Mouse (Mus musculus) common myeloid progenitor, adult 5-6 weeks (primary cell): ENCODE measurements around the gene Nfil3. TPM values are rescaled to one million over a fixed set of nuclear protein-coding genes. Genes with fewer than 3 reads are reported as not detected.

Source experiments
- ATAC-seq: replicated peaks from 2 replicates; pipeline ENCODE4 v1.8.0; 2016; ENCODE audit warnings: low read depth, mild to moderate bottlenecking, moderate TSS enrichment, inconsistent platforms; ENCODE audit not compliant: poor library complexity, severe bottlenecking
- total RNA-seq: library from RNA; stranded (forward); fragments of 200-1000, 187-1606 nt; gene quantifications from 2 replicates; pipeline ENCODE4 v1.2.3, GENCODE M21; 2017

Nfil3 gene
- total RNA-seq, 1 experiment from 2014 or later: 7.1 TPM

DNA sequence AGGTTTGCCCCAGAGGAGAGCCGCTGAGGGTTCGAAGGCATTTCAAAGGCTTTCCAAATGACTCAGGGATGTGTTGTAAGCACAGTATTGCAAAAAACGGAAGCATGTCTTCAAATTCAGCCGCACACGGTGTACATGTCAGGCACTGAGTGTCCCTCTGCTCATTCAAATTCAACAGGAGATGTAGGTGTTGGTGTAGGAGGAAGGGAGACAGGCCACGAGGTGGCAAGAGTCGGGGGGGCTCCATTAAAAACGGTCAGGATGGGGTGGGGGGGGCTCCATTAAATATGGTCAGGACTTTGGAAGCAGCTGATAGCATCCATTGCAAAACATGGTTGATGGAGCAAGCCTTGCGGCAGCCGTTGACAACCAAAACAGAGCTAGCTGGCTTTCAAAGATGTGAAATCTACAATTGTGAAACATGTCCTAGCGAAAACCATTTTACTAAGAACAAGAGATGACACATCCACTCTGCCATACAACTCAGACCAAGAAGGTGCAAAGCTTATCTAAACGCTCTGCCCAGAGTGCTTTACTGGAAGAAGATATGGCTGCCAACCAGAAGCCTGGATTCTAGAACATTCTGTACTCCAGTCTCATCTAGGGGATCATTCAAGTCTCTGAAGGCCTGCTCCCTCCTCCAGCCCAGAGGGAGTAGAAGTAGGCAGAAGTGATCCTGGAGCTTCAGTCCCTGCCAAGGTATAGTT is 4.8 kb upstream of the Nfil3 start:
- no peak for ATAC-seq

DNA sequence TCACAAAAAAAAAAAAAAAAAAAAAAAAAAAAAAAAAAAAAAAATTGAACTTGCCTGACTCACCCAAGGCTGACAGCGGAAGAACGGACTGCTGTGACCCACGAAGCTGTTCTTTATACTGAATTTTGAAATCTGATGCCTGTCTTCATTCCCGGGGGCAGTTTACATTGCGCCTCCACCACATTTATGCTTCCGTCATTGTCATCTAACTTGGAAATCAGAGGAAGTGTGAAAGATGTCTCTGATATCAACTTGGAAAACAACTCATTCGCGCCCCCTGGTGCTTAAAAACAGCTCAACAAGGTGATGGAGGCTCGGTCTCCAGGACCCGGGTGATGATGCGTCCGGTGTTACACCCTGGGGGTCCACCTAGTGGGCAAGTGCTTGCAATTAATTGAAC is 1.8 kb upstream of the Nfil3 start:
- peak; percentile 67 for ATAC-seq

DNA sequence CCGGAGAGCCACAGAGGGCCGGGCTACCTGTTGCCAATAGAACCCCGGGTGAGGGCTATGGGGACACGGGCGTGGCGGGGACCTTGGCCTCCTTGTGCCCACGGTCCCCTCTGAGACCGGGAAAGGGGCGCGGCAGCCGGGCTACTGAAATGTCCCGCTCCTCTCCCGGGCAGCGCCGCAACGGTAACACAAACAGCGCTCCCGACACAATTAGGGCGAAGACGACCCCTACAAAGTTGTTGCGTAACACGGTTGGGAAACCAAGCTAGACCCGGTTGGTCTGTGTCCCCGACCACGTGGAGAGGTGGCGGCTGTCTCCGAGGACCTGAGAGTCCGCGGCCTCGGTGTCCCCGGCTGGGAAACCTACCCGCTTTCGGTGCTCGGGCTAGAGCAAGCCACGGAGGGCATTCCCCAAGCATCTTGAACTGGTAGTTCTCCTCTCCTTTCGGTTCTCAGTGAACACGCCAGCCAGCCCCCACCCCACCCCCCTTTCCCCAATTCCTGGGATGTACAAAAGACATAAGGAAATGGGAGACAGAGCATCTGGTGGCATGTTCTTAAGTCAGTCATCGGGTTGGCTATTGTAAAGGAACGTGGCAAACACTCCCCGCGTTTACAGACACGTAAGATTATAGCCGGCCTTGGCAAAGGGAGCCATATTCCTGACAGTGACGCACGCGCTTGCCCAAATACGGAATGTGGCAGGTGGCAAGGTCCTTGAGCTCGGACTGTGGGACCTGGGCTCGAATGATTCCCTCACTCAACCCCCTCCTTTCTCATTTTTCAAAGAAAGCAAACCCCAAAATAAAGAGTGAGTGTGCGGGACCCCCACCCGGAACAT is 788 bp upstream of the Nfil3 start:
- ATAC-seq: peak; percentile 2

DNA sequence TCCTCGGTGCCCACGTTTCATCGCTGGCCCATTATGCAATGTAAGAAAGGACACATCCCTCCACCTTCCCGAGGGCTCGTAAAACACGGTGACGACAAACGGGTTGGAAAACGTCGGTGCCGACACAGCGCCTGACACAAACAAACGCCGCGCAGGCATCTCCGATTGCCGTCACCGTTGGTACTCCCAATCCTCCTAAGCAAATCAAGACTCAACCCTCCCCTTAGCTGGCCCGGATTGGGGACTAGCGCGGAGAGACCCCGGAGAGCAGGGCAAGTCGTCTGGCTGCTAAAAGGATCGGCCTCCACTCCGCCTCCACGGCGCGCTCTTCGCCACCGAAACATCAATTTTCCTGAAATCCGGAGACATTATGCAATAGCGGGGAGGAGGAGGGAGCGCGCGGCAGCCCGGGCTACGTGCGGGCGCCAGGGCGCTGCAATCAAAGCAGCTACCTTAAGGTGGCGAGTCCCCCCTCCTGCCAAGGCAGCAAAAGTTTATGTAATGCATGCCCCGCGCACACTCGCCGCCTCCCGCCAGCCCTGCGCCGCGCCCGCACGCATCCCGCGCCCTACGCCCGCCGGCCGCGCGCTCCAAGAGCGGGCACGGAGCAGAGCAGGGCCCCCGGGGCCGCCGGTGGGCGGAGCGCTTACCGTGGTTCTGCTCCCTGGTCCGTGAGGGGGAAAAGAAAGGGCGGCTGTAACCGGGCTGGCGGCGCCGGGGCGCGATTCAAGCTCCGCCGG is 492 bp downstream of the Nfil3 start:
- ATAC-seq: no peak

DNA sequence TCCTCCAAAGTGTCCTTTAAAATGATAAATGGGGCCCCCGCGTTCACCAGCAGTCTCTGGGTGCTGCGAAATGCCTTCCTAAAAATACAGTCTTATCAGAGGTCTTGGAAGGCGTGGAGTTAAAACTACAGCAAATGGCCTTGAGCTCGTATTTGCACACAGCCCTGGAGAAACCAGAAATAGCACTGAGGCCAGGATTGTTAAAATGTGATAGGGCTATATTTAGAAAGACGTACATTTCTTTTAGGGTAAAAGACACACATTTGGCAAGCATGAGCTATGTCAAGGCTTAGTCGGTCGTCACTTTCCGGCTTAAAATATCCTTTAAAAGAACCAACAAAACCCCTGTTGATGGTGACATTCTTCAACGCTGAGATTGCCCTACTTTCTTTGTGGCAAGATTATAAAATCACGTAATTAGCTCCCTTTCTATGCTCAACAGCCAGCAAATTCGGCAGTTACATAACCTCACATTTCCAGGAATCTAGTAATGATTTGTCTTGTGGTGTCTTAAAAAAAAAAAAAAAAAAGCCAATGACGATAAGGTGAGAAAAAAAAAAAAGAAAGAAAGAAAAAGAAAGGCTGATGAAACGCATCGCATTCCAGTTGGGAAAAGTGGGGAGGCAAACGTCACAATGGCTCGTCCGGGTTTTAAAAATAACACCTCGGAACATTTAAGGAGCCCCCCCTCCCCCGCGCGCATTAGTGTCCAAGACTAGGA is 1.4 kb downstream of the Nfil3 start:
- no peak for ATAC-seq

DNA sequence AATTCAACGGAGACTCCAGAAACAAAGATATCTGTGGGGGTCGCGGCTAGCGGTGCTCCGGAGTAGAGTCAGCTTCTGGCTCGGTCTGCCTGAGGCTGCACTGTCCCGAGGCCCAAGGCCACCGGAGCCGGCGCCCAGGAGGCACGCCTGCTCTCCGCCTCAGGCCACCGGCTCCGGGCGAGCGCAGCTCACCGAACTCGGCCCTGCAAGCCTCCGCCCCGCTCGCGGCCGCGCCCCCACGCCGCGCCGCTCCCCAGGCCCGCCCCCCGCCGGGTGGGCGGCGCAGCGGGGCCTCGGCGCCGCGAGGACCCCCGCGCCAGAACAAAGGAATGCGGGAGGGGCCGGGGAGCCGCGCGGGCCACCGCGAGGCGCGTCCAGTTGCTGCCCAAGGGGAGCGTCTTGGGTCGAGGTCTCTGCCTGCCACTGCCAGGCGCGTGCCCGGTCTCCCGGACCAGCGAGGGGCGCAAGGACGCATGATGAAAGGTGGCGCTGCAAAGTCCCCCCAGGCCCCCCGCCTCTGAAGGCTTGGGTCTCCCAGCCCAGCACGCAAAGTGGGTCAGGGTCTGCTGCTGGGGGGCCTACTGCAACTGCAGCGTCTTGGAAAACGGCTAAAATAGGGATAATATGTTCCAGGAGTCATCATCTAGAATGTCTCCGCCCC is 2.4 kb downstream of the Nfil3 start:
- ATAC-seq: no peak

DNA sequence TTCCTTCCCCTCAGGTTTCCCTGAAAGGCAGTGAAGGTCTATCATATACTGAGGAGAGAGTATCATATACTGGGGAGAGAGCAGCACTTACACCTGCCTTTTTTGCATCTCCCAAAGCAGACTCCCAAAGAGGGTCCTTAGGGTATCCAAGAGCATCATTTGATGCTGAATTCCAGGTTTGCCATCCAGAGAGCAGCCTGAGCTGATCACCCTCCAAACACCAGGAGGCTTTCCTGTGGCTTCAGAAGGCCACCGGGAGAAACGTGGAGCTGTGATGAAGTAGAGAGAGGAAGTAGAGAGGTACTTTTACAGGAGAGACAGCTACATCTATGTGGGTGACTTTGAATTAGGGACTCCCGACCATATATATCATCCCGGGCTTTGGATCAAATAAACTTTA is 3.1 kb downstream of the Nfil3 start:
- no peak for ATAC-seq

DNA sequence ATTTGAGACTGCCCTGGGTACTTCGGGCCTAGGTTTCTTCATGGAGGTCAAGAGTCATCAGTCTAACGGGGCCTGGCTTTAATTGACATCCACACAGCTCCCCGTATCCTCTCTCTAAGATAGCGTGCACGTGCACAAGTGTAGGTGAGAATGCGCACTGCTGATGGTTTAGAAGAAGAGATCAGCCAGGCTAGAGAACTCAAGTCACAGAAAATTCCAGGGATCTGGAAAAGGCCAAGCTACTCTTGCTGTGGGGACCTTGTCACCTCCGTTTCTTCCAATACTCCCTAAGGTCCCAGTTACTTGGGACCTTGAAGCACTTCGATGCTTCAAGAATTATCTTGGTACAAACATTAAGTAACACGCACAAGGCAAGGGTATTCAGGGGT is 3.7 kb downstream of the Nfil3 start:
- no peak for ATAC-seq

DNA sequence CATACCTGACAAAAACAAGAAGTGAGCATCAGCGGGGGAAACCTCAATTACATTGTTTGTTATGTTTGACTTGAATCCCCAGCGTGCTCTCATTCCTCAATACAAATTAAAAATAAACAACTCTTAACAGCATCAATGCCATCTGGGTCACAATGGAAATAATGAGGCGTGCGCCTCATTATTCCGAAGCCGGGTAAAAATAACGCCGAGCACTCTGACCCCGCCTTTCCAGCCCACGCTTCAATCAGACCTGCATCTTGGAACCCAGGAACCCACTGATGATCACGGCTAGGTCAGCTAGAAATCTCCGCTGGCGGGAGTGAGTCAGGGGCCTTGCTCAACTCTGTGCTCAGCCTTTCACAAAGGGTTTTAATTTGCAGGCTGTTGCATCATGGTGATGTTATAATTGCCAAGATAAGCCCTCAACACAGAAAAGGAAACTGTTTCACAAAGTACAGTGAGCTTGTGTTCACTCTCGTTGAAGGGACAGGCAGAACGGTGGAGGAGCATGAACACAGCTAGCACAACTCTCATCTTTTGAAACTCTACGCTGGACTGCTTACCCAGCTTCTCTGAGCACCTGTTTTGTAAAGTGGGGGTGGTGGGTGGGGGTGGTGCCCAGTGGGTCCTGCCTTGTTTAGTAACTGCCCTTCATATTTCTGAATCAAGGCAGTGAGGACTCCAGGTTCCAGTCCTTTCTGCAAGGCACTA is 4.2 kb downstream of the Nfil3 start:
- 0 out of 2 replicates have a peak, but pooled peaks have one; percentile 7 for ATAC-seq

DNA sequence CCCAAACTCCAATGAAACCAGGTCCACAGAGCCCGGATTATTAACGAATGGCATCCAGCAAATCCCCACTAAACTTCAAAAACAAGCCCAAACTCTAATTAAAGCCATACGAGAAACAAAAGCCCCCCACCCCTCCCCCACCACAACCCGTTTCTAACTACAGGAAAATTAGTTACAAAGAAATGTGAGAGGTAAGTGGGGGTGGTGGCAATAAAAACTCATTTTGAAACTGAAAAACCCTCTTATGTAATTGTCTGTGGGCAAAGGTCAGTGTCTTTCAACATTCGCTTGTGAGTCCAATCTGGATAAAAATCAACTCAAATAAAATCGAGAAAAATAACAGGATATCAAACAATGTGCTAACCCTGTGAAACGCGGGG is 4.8 kb downstream of the Nfil3 start:
- ATAC-seq: no peak

DNA sequence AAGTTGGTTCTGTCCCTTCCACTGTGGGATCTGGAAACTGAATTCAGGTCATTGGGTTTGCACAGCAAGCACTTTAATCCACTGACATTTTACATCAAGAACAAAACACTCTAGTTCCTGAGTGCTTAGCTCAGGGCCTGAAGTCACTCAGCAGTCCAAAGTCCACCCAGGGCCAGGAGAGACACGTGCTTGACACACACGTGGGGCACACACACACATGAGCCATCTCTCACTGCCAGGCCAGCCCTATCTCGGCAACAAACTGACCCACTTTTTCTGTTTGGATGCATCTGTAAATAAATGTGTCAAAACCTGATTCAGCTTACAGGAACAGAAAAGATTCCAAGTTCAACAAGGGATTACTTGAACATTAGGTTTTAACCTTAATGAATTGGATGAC is 6.2 kb downstream of the Nfil3 start:
- ATAC-seq: no peak

DNA sequence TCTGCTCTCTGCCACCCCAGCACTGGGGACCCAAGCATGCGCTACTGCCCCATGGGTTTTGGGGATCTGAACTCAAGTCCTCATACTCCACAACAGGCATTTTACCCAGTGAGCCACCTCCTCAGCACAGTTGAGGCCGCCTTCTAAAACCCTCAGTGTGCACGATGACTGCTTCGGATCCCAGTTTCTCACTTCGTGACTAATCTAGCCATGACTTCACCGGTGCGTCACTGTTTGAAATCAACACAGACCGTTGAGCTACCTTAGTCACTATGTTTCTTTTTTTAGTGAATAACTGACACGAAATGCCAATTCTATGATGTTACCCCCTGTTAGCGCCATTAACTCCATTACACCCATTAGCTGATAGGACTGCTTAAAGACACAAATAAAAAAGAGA is 7.4 kb downstream of the Nfil3 start:
- ATAC-seq: no peak

DNA sequence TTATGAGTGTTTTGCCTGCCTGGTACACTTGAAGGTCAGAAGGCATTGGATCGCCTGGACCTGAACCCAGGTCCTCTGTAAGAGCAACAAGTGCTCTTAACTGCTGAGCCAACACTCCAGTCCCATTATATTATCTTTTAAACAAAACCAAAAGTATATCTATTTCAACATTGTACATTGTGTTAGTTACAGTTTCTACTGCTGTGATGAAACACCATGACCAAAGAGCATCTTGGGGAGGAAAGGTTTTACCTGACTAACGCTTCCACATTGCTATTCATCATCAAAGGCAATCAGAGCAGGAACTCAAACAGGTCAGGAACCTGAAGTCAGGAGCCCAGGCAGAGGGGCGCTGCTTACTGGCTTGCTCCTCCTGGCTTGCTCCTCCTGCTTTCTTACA is 8.2 kb downstream of the Nfil3 start:
- ATAC-seq: no peak

DNA sequence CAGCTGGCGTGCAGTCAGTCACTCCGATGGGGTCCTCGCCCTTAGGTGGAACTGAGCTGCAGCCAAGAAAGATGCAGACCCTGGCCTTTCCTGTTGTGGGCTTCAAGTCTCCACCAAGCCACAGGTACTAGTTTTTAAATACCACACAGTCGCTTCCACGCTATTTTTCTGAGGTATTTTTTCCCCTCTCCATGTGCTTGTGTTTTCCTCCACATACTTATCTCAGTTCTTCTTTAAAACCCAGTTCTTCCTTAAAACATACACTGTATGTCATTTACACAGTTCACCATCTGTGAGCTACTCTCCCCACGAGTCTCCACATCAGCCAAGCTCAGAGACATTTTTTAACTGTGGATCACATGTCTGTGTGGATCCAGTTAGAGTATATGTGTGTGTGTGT is 10.0 kb downstream of the Nfil3 start:
- no peak for ATAC-seq

DNA sequence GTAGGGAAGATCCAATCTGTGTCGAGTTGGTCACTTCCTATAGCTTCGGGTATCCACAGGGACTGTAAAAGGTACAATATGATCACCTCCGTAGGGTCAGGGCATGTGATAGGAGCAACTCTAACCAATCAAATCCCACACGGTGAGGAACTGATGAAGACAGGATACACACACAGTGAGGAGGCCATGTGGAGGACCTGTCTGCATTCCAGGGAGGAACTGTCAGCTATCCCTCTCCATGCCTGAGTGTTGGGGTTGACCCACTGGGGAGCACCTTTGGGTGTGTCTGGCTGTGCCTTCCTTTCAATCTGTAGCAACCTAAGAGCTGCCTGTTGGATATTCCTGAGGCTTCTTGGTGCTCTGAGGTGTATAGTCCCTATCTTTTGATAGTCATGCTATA is 18.0 kb downstream of the Nfil3 start:
- no peak for ATAC-seq

DNA sequence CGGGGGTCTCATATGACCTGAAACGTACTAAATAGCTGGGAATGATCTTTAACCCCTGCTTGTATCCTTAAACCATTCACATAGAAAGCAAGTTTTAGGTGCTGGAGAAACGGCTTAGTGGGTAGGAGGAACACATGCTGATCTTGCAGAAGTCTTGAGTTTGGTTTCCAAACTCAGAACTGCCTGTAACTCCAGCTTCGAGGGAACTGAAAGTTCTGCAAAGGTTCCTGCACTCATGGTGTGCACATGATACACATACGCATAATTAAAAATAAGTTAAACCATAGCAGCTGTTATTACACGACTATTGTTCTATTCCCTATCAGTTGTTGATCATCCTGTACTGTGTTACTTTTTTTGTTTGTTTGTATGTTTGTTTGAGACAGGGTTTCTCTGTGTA is 18.5 kb downstream of the Nfil3 start:
- ATAC-seq: no peak

DNA sequence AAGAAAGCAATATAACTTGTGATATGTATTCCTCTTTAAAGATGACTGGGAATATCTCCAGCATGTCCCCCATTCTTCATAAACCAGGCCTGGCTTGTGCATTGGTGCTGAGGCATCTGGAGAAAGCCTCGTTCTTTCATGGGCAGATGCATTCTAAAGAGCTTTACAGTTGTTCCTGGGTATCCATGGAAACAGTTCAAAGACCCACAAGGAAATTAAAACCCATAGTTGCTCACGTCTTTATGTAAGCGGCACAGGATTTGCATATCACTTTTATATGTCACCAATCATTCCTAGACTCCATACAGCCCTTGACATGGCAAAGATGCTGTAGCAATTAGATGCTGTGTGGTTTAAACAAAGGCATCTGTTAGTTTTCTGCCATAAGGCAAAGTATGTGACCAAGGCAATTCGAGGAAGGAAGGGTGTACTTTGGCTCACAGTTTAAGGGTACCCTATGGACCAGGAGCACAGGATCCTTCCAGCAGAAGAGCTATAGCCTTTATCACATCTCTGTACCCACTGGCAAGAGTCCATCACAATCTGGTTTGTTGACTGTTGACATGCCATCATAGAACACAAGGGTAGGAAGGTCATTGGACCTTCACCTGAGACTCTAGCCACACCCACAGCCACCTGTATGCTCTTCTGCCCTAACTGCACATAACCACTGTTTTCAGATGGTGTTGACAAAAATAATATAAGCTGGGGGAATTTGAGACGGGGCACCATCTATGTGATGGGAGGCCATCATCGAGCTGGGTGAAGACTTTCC is 26.9 kb downstream of the Nfil3 start:
- ATAC-seq: no peak

DNA sequence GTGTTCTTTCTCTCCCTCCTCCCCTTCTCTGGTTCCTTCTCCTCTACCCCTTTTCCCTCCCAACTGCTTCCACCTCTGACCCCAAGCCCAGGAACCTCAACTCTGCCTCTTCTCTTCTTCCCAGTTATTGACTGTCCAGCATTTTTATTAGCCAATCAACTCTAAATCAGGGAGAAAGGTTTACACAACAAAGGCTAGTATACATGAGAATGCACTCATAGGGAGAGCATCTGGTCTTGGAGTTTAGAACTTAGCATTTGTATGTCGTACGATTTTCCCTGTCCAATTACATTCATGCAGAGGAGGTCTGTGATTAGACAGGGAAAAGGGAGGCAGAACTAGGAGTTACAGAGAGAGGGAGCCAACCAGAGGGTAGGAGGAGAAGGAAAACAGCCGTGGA is 31.7 kb downstream of the Nfil3 start:
- ATAC-seq: no peak

DNA sequence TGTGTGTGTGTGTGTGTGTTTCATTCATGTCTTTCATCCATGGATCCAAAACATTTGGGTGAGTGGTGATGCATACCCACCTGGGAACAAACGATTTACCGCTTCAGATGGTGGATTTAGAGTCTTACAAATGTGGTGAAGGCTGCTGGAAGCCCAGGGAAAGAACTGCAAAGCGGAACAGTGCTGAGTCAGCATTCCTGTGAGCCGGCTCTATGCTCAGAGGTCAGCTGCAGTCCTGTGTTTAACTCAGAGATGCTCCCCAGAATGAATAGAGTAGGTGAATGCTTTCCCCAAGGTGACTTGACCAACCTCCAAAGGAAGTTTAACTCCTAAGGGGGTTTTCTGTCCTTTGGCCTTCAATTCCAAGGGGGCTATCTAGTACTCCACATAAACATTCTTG is 33.3 kb downstream of the Nfil3 start:
- ATAC-seq: no peak
